Mouse (Mus musculus) hindbrain, embryonic 13.5 days (tissue): ENCODE measurements at regions not wholly inside any gene's neighbourhood (a gene's known extent, or its start where the extent isn't known, plus 50 kb on each side); places are given as distances from the start of the nearest gene placed in this dataset.
A peak's percentile ranks its signal among the peaks of the same experiment; 100 is the strongest.

Source experiments
- ATAC-seq: fragments of 200-750 bp; cut with Nextera tagmentation; 2 replicates; pipeline ENCODE4 v1.8.0; 2017; ENCODE audit warnings: moderate TSS enrichment; ENCODE audit not compliant: low FRiP score
- H3K27ac ChIP-seq: fragments of 300-500 bp; sonication (generic); 2 replicates; pipeline ENCODE4 v1.5.1; 2015; ENCODE audit warnings: inconsistent platforms, mild to moderate bottlenecking, moderate library complexity
- H3K27me3 ChIP-seq: fragments of 300-500 bp; sonication (generic); 2 replicates; pipeline ENCODE4 v1.6.1; 2015; ENCODE audit warnings: mild to moderate bottlenecking, inconsistent platforms
- H3K36me3 ChIP-seq: fragments of 300-500 bp; sonication (generic); 2 replicates; pipeline ENCODE4 v1.6.1; 2015; ENCODE audit warnings: mild to moderate bottlenecking, inconsistent platforms
- H3K4me1 ChIP-seq: fragments of 300-500 bp; sonication (generic); replicated peaks from 2 replicates; pipeline ENCODE4 v1.6.1; 2015; ENCODE audit warnings: inconsistent platforms
- H3K4me2 ChIP-seq: fragments of 300-500 bp; sonication (generic); 2 replicates; pipeline ENCODE4 v1.6.1; 2015; ENCODE audit warnings: inconsistent platforms, mild to moderate bottlenecking, moderate library complexity
- H3K4me3 ChIP-seq: fragments of 300-500 bp; sonication (generic); 2 replicates; pipeline ENCODE4 v1.5.1; 2015; ENCODE audit warnings: mild to moderate bottlenecking, inconsistent platforms
- H3K9ac ChIP-seq: fragments of 300-500 bp; sonication (generic); 2 replicates; pipeline ENCODE4 v1.6.1; 2015; ENCODE audit warnings: mild to moderate bottlenecking, inconsistent platforms
- H3K9me3 ChIP-seq: fragments of 300-500 bp; sonication (generic); 2 replicates; pipeline ENCODE4 v1.6.1; 2016; ENCODE audit warnings: inconsistent platforms
- WGBS: fragments of 180-500 bp; shearing (Covaris S2); methylation state at CpG from one replicate; pipeline ENCODE4 v1.1.7; 2015; 5-methylcytosine and 5-hydroxymethylcytosine counted together

GRCm38 (mm10) chr3:143949656-143950055, 255.4 kb downstream of the Lmo4 start:
- Histone ChIP-seq H3K27me3 (0 out of 2 replicates have a peak, but pooled peaks cover 4% of the 10 kb centered on the region), H3K9ac (no peak overlapping the region), H3K4me3 (no peak overlapping the region), H3K36me3 (no peaks in the 10 kb centered on the region), H3K4me2 (no peak overlapping the region), H3K4me1 (peaks cover 10% of the 10 kb centered on the region), H3K27ac (no peak overlapping the region), H3K9me3 (no peaks in the 10 kb centered on the region)
- ATAC-seq, result peak; percentile 61
- WGBS, result 17% methylated on average over 8 of the region's 8 CpGs

- Histone ChIP-seq H3K27ac (no peak overlapping the region), H3K9me3 (no peaks in the 10 kb centered on the region), H3K9ac (no peak overlapping the region), H3K4me3 (no peak overlapping the region), H3K27me3 (0 out of 2 replicates have a peak, but pooled peaks cover 4% of the 10 kb centered on the region), H3K4me1 (peaks cover 10% of the 10 kb centered on the region), H3K4me2 (no peak overlapping the region), H3K36me3 (no peaks in the 10 kb centered on the region)
- 48% methylated on average over 11 of the region's 11 CpGs for WGBS
- ATAC-seq, result 0 out of 2 replicates have a peak, but pooled peaks have one; percentile 28
These were observed 255.9 kb downstream of the Lmo4 start for GRCm38 (mm10) chr3:143949026-143949637.

GRCm38 (mm10) chr3:143947938-143948267, 257.1 kb downstream of the Lmo4 start:
- peaks cover 10% of the 10 kb centered on the region for H3K4me1 ChIP-seq
- H3K4me3 ChIP-seq, result no peak overlapping the region
- H3K27ac ChIP-seq, result no peak overlapping the region
- no peak overlapping the region for H3K4me2 ChIP-seq
- H3K36me3 ChIP-seq, result no peaks in the 10 kb centered on the region
- 63% methylated on average over 3 of the region's 3 CpGs for WGBS
- H3K9me3 ChIP-seq, result no peaks in the 10 kb centered on the region
- 0 out of 2 replicates have a peak, but pooled peaks have one; percentile 28 for ATAC-seq
- H3K27me3 ChIP-seq, result 0 out of 2 replicates have a peak, but pooled peaks cover 4% of the 10 kb centered on the region
- no peak overlapping the region for H3K9ac ChIP-seq

- Histone ChIP-seq H3K4me3 (no peak overlapping the region), H3K4me2 (peak overlapping the region; percentile 38), H3K9me3 (no peaks in the 10 kb centered on the region), H3K27me3 (0 out of 2 replicates have a peak, but pooled peaks cover 4% of the 10 kb centered on the region), H3K4me1 (peaks cover 10% of the 10 kb centered on the region), H3K27ac (no peak overlapping the region), H3K9ac (no peak overlapping the region), H3K36me3 (no peaks in the 10 kb centered on the region)
- no peak for ATAC-seq
- WGBS, result 24% methylated on average over 11 of the region's 11 CpGs
These were observed 257.7 kb downstream of the Lmo4 start for GRCm38 (mm10) chr3:143947079-143947937.

- WGBS, result 82% methylated on average over 3 of the region's 3 CpGs
- no peak overlapping the region for H3K4me3 ChIP-seq
- no peaks in the 10 kb centered on the region for H3K36me3 ChIP-seq
- H3K27me3 ChIP-seq, result no peaks in the 10 kb centered on the region
- no peaks in the 10 kb centered on the region for H3K9me3 ChIP-seq
- H3K4me1 ChIP-seq, result no peaks in the 10 kb centered on the region
- ATAC-seq, result 0 out of 2 replicates have a peak, but pooled peaks have one; percentile 43
- no peak overlapping the region for H3K27ac ChIP-seq
- H3K4me2 ChIP-seq, result no peak overlapping the region
- H3K9ac ChIP-seq, result no peak overlapping the region
These were observed 265.8 kb downstream of the Lmo4 start for GRCm38 (mm10) chr3:143939068-143939709.

GRCm38 (mm10) chr3:143925322-143925721, 279.7 kb downstream of the Lmo4 start:
- no peak for ATAC-seq
- H3K36me3 ChIP-seq, result no peaks in the 10 kb centered on the region

GRCm38 (mm10) chr3:143919744-143920143, 285.3 kb downstream of the Lmo4 start:
- Histone ChIP-seq H3K36me3 (no peaks in the 10 kb centered on the region), H3K9me3 (no peaks in the 10 kb centered on the region), H3K27ac (no peak overlapping the region), H3K9ac (no peak overlapping the region), H3K4me1 (peaks cover 7% of the 10 kb centered on the region), H3K4me3 (no peak overlapping the region), H3K27me3 (no peaks in the 10 kb centered on the region), H3K4me2 (no peak overlapping the region)
- WGBS, result 72% methylated on average over 1 of the region's 1 CpGs
- no peak for ATAC-seq

More at GRCm38 (mm10) chr3:143925322-143925721, 279.7 kb downstream of the Lmo4 start:
- H3K27ac ChIP-seq, result no peak overlapping the region
- H3K9me3 ChIP-seq, result no peaks in the 10 kb centered on the region
- WGBS, result 58% methylated on average over 6 of the region's 6 CpGs
- H3K4me1 ChIP-seq, result no peaks in the 10 kb centered on the region
- no peak overlapping the region for H3K4me3 ChIP-seq
- H3K27me3 ChIP-seq, result no peaks in the 10 kb centered on the region
- no peak overlapping the region for H3K9ac ChIP-seq
- no peak overlapping the region for H3K4me2 ChIP-seq

DNA sequence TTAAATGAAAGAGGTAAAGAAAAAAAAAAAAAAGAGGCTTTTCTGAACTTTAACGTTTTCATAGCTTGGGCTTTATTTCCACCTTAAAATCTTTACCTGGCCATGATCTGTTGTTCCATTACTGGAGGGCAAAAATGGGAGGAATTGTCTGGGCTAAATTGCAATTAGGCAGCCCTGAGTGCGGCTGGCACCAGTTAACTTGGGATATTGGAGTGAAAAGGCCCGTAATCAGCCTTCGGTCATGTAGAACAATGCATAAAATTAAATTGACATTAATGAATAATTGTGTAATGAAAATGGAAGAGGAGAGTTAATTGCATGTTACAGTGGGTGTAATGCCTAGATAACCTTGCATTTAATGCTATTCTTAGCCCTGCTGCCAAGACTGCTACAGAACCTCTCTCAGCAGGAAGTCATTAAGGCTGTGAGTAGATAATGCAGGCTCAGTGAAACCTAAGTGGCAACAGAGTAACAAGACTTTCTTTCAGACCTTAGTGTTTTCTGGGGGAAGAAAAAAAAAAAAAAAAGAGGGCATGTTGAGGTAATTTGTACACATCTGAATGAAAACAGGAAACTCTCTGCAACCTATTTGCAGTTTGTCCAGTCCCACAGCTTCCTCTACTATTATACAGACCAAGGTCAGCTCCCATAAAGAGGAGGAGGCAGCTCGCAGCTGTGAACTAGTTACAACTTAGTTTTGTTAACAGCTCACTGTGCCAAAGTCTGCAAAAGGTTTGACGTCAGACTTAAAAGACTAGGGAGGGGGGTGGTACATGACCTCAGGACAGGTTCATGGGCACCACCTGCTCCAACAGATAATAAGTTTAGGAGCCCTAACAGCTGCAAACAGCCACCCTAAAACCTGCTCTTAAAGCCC, 290.4 kb downstream of the Lmo4 start:
- H3K4me2 ChIP-seq, result no peak overlapping the region
- H3K36me3 ChIP-seq, result no peaks in the 10 kb centered on the region
- no peak overlapping the region for H3K4me3 ChIP-seq
- H3K4me1 ChIP-seq, result peaks cover 18% of the 10 kb centered on the region
- peak; percentile 79 for ATAC-seq
- no peaks in the 10 kb centered on the region for H3K27me3 ChIP-seq
- H3K27ac ChIP-seq, result no peak overlapping the region
- H3K9ac ChIP-seq, result no peak overlapping the region
- H3K9me3 ChIP-seq, result no peaks in the 10 kb centered on the region
- 32% methylated on average over 6 of the region's 6 CpGs for whole genome bisulfite sequencing

DNA sequence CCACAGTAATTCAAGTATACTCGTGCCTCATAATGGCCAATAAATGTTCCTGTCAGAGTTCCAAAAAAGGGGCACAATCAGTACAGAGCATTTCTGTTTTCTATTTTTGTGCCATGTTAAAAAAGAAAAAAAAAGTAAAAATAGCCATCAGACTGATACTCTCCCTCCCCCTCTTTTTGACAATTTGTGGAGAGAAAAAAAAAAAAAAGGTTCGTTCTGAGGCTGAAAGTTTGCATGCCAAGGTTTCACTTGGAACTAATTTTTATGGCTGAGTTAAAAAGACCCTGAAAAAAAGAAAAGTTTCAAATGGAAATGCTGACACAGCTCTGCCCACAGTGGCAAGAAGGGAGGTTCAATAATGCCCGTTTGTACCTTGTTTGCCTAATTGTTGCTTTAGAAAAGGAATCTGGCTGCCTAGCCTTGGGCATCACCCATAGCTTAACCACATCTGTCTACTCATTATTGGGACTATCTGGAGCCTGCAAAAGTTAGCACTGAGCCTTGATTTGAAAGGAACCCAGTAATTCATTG, 291.9 kb downstream of the Lmo4 start:
- no peak overlapping the region for H3K27ac ChIP-seq
- 62% methylated on average over 3 of the region's 3 CpGs for WGBS
- H3K36me3 ChIP-seq, result no peaks in the 10 kb centered on the region
- H3K4me1 ChIP-seq, result peaks cover 18% of the 10 kb centered on the region
- H3K9me3 ChIP-seq, result no peaks in the 10 kb centered on the region
- H3K9ac ChIP-seq, result no peak overlapping the region
- H3K4me3 ChIP-seq, result no peak overlapping the region
- ATAC-seq, result no peak
- no peaks in the 10 kb centered on the region for H3K27me3 ChIP-seq
- no peak overlapping the region for H3K4me2 ChIP-seq

DNA sequence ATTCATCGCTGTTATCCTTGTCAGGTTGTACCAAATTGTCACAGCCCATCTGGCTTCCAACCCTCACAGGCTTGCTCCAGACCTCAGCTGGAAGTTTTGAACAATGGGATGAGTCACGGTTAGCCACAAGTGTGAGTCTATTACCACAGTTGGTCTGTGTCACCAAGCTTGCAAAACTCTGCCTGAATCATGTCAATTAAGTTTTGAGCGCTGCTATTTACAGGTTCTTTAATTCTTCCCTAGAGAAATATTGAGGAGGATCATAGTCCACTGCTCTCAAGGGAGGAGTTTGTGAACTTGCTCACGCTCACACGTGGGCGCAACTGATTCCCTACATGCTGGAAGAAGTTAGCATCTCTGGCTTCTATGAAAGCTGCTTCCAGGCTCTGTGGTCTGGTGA, 292.6 kb downstream of the Lmo4 start:
- H3K4me1 ChIP-seq, result peaks cover 18% of the 10 kb centered on the region
- no peaks in the 10 kb centered on the region for H3K9me3 ChIP-seq
- no peak overlapping the region for H3K4me2 ChIP-seq
- H3K9ac ChIP-seq, result no peak overlapping the region
- no peak overlapping the region for H3K27ac ChIP-seq
- H3K36me3 ChIP-seq, result no peaks in the 10 kb centered on the region
- H3K27me3 ChIP-seq, result no peaks in the 10 kb centered on the region
- WGBS, result 78% methylated on average over 6 of the region's 6 CpGs
- no peak overlapping the region for H3K4me3 ChIP-seq
- no peak for ATAC-seq

GRCm38 (mm10) chr3:143909341-143909740, 295.7 kb downstream of the Lmo4 start:
- WGBS, result 87% methylated on average over 6 of the region's 6 CpGs

More at GRCm38 (mm10) chr3:143909341-143909740, 295.7 kb downstream of the Lmo4 start:
- H3K4me2 ChIP-seq, result no peak overlapping the region
- H3K9ac ChIP-seq, result no peak overlapping the region
- H3K27ac ChIP-seq, result no peak overlapping the region
- H3K36me3 ChIP-seq, result no peaks in the 10 kb centered on the region
- no peak for ATAC-seq
- H3K27me3 ChIP-seq, result no peaks in the 10 kb centered on the region
- H3K9me3 ChIP-seq, result no peaks in the 10 kb centered on the region
- peaks cover 7% of the 10 kb centered on the region; the same call in 1 of the 2 replicates for H3K4me1 ChIP-seq
- no peak overlapping the region for H3K4me3 ChIP-seq
